Mouse (Mus musculus) naive thymus-derived CD4-positive, alpha-beta T cell, adult 2 months (primary cell): ENCODE data around the gene Gm42791.

Experiments used
- DNase-seq: peaks from one replicate; pipeline ENCODE4 v3.0.0-alpha.2; 2011; ENCODE audit warnings: low read depth

Gm42791 gene

DNA sequence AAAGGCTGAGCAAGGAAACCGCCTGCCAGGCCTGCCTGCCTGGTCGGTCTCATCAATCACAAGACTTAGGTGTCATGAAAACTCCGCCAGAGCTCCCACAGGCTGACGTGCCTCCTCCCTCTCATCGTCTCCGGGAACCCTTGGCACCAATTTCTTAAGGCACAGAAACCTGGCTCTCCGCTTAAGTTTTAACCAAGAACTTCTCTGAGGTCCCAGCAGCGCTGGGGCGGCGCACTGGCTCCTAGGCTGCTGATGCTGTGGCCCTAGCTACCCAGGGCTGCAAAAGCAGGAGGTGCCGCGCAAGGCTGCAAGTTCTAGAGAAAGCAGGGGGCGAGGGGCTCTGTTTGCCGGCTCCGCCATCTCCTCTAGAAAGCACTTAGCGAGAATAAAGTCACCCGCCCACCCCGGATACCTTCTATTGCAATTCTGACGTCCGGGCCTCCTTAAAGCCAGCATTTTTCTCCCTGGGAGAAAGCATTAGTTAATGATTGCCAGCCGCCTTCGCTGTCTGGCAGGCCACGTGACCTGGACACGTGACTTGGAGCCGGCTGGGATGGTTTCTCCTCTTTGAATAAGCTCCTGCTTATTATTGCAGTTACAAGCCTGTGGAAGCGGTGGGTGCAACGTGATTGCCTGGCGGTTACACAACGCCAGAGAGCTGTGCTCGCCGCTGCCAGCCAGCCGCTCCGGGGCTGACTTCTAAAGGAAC lies at the start of gene Gm42791:
Gene Gm42791 (minus strand): TSS at position 442 of the 709 bp plus-strand sequence.
- DNase-seq = peak; percentile 60

DNA sequence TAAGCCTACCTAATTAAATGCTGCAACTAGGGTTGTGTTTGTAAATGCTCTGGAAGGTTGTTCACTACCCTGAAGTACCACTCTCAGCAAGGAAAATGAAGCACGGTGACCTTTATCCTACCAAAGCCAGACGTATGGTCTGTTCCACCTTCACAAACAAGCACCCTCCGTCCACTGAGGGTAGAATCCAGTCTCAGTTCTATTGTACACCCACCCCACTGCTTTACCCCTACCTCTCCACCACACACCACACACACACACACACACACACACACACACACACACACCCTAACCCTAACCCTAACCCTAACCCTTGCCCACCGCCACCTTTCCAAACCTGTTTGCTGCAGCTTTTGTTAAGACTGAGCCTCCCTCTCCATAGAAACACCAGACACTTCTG lies 49.1 kb upstream of the Gm42791 start:
- no peak for DNase-seq

DNA sequence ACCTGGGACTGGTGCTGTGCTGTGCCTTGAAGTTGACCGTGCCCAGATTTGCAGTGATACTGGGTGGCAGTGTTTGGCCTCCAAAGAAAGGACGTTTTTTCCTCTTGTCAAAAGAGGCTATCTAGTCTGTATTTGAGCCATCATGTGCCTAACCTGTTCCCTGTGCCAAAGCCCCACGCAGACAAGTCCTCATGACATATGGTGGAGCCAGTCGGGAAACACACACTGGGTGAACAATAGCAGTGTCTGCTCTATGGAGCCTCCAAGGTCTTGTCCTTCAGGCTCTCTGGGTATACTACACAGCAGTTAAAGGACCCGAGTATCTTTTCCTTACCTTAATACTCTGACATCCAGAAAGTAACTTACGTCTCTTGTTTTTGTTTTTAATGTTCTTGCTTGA lies 48.3 kb upstream of the Gm42791 start:
- DNase-seq = no peak

DNA sequence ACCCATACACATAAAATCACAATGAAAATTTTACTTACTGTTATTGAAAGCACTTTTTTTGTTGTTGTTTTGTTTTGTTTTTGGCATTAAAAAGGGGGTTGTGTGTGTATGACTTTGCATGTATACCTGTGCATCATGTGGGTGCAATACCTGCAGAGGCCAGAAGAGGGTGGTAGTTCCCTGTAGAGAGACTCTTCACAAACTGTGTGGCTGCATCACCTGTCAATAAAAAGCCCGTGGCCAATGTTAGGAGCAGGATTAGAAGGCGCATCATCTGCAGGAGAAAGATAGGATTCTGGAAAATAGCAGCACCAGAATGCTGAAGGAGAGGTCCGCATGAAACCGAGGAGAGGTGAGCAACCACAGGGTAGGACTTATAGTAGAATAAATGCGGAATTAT lies 44.9 kb upstream of the Gm42791 start:
- peak; percentile 68 for DNase-seq

DNA sequence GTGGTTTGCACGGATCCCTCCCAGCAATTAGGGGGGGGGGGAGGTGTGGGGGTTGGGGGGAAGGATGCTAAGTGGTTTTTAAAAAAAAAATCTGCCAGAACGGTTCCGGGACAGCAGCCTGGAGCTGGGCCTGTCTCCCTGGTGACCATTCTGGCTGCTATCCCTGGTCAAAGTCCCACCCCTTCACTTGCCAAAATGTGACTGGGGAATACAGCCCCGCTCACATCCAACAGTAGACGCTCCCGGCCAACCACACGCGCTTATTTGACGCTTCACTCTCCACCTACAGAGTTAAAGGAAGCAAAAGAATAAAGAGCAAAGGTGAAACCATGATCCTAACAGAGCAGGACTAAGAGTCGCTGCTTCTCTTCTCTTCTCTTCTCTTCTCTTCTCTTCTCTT lies 42.8 kb upstream of the Gm42791 start:
- no peak for DNase-seq

DNA sequence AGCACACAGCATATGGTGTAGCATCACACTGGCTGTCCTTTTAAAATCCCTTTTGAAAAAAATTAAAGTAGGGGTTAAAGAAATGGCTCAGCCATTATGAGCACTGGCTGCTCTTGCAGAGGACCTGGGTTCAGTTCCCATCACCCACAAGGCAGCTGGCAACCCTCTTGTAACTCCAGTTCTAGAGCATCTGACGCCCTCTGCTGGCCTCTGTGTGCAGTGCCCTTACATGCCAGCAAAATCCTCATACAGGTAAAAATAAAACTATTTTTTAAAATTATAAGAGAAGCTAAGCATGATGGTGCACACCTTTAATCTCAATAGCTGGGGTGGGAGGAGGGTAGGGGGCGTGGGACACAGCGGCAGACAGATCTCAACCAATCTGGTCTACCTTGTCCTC lies 42.0 kb upstream of the Gm42791 start:
- DNase-seq = no peak

- no peak for DNase-seq
These were observed 37.5 kb upstream of the Gm42791 start for GRCm38 (mm10) chr5:149032438-149032837.

DNA sequence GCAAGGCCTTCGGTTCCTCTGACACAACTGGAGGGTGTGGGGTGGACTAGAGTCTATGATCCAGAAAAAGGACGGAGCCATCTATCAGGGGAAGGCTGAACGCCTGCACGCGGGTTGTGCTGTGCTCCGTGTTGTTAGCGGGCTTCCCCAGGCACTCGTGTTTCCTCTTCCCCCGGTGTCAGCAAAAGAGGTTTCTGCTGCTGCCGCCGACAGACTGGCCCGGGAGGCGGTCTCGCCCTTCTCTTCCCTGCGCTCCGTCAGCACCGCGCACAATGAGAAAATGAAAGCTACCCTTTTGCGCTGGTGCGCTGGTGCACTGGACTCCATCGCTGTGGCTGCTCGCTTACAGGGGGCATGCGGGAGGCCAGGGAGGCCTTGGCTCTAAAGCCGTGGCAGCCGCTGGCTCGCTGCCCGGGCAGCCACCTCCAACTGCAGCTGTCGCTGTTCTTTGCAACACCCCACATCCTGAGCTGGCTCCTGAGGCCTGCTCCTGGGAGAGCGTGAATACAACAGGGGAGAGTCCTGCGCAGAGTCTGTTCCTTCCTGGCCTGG lies 36.3 kb upstream of the Gm42791 start:
- peak; percentile 82 for DNase-seq

GRCm38 (mm10) chr5:149030103-149030502 lies 35.2 kb upstream of the Gm42791 start:
- DNase-seq = peak; percentile 52

- DNase-seq = no peak
These were observed 33.4 kb upstream of the Gm42791 start for GRCm38 (mm10) chr5:149028394-149028793.

GRCm38 (mm10) chr5:149027389-149027788 lies 32.4 kb upstream of the Gm42791 start:
- DNase-seq = no peak

GRCm38 (mm10) chr5:149021120-149021519 lies 26.2 kb upstream of the Gm42791 start:
- DNase-seq = no peak

DNA sequence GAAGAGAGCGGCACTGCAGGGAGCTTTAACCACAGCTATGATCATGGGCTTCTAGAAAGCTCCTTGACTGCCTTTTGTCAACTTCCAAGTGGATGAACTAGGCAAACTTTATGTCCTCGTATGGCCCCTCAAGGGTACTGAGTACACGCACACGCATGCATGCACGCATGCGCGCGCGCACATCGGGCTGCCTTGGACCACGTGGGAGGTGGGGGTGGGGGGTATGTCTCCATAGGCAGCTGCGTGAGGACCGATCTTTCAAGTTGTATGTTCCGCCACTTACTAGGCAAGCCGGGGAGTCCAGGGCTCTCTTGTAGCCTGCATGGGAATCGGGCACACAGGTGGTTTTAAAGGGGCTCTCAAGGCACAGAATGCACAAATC lies 25.7 kb upstream of the Gm42791 start:
- no peak for DNase-seq

GRCm38 (mm10) chr5:149020059-149020680 lies 25.2 kb upstream of the Gm42791 start:
- DNase-seq = peak; percentile 43

- DNase-seq = peak; percentile 76
These were observed 22.9 kb upstream of the Gm42791 start for GRCm38 (mm10) chr5:149017666-149018415.

- DNase-seq = peak; percentile 36
These were observed 22.2 kb upstream of the Gm42791 start for GRCm38 (mm10) chr5:149017181-149017580.

GRCm38 (mm10) chr5:149016261-149016660 lies 21.3 kb upstream of the Gm42791 start:
- DNase-seq = peak; percentile 63

GRCm38 (mm10) chr5:149015335-149016201 lies 20.6 kb upstream of the Gm42791 start:
- peak; percentile 88 for DNase-seq

- DNase-seq = peak; percentile 28
These were observed 19.8 kb upstream of the Gm42791 start for GRCm38 (mm10) chr5:149014600-149015268.

- DNase-seq = peak; percentile 35
These were observed 19.0 kb upstream of the Gm42791 start for GRCm38 (mm10) chr5:149013817-149014508.

DNA sequence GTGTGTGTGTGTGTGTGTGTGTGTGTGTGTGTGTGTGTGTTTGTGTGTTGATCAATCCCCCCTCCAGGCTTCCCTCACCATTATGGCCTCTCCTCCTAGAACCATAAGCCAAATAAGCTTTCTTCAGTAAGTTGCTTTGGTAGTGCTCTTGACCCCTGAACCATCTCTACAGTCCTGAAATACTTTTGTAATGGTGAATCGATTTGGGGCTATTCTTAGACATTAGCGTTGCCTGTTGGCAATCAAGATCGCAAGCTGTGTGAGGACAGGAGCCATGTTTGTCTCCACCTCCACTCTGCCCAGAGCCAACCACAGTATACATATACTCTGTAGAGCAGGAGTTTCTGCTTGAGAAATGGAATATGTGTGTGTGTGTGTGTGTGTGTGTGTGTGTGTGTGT lies 14.2 kb upstream of the Gm42791 start:
- DNase-seq = no peak
